Mouse (Mus musculus) ES-E14 (cell line): ENCODE results near the gene Nebl.

Experiments
- HCFC1 ChIP-seq: IDR thresholded peaks from 2 replicates; pipeline ENCODE4 v1.6.1; 2012; ENCODE audit warnings: low read length, inconsistent platforms, borderline replicate concordance; ENCODE audit not compliant: insufficient read depth
- MAFK ChIP-seq: IDR thresholded peaks from 2 replicates; pipeline ENCODE4 v1.6.1; 2014; ENCODE audit warnings: mild to moderate bottlenecking, low read depth, low read length, inconsistent platforms; ENCODE audit not compliant: insufficient read depth
- ZC3H11A ChIP-seq: IDR thresholded peaks from 2 replicates; pipeline ENCODE4 v1.6.1; 2012; ENCODE audit warnings: low read depth, mild to moderate bottlenecking, inconsistent platforms, low read length, borderline replicate concordance

DNA sequence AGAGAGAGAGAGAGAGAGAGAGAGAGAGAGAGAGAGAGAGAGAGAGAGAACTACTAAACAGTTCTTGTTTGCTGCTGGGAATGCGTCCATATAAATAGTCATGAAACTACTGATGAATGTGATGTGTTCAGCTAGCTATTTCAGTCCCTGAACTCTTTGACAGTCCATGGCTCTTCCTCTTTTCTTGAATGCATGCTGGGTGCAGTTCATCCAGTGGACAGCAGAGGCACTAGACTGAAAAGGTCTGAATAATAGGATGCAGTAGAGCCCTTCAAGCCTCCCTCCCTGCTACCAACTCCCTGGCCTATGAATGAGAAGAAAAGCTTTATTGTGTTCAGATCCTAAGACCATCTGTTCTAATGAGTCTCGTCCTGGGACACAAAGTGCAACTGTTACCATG, 223.9 kb downstream of the Nebl start:
- TF ChIP-seq HCFC1 (no peak), MAFK (no peak), ZC3H11A (no peak)
